Mouse (Mus musculus) left cerebral cortex, postnatal 25 days (tissue): ENCODE measurements around the gene Slc25a31. TPM values are rescaled to one million over a fixed set of nuclear protein-coding genes. Genes with fewer than 3 reads are reported as not detected.
A peak's percentile ranks its signal among the peaks of the same experiment; 100 is the strongest.

Experiments
- DNase-seq, 2 experiments: peaks; one replicate each; pipeline ENCODE4 v3.0.0; 2022; ENCODE audit warnings: low spot score in 2 of 2, mixed read lengths in 1 of 2
- intact Hi-C: fragments of 180-260 bp; cut with DNase I; formaldehyde crosslinking; loops from one replicate; pipeline ENCODE4 v1.15.1; 2025
- total RNA-seq, 2 experiments: library from RNA; stranded (reverse); gene quantifications; 2 replicates each; pipeline ENCODE4 v1.2.3; 2021

The Slc25a31 gene
- total RNA-seq, 2 experiments from 2014 or later = 0.16 to 0.34 TPM

GRCm38 (mm10) chr3:40704816-40705430 lies 3.7 kb upstream of the Slc25a31 start:
- no peak for DNase-seq
- intact Hi-C loops = loop anchor here (2.0 to 5.0 kb wide), 2 partner anchors 26 to 37 kb away; partner anchors contain the start of gene Hspa4l

GRCm38 (mm10) chr3:40716056-40716455 lies 7.4 kb downstream of the Slc25a31 start:
- intact Hi-C loops = no loop called here
- DNase-seq = no peak

- DNase-seq = no peak
- intact Hi-C loops = no loop called here
Observed at GRCm38 (mm10) chr3:40719022-40719421, 10.4 kb downstream of the Slc25a31 start.

- no peak for DNase-seq
- intact Hi-C loops = no loop called here
Observed at GRCm38 (mm10) chr3:40738381-40738912, 29.8 kb downstream of the Slc25a31 start.

- intact Hi-C loops = loop anchor here (2.0 to 10.0 kb wide), 3 partner anchors 42 to 341 kb away; partner anchors contain the start of gene Pgrmc2
- DNase-seq = peak in 1 of 2 experiments; percentile 5
Observed at GRCm38 (mm10) chr3:40744024-40744835, 35.6 kb downstream of the Slc25a31 start, which contains the start of gene Hspa4l. Hspa4l (plus strand) TSS chr3:40744495.

GRCm38 (mm10) chr3:40744836-40745660 lies 36.4 kb downstream of the Slc25a31 start:
- intact Hi-C loops = loop anchor here (2.0 to 10.0 kb wide), 4 partner anchors 43 to 1863 kb away; partner anchors contain the start of gene Pgrmc2
- DNase-seq = peak; percentile 89 to 92

GRCm38 (mm10) chr3:40745661-40746547 lies 37.2 kb downstream of the Slc25a31 start:
- intact Hi-C loops = loop anchor here (2.0 to 10.0 kb wide), 3 partner anchors 219 to 1864 kb away; partner anchors contain the start of gene Pgrmc2
- DNase-seq = peak; percentile 27 to 43

- DNase-seq = no peak
- intact Hi-C loops = no loop called here
Observed at GRCm38 (mm10) chr3:40760746-40761145, 52.1 kb downstream of the Slc25a31 start.

GRCm38 (mm10) chr3:40761312-40761711 lies 52.7 kb downstream of the Slc25a31 start:
- DNase-seq = no peak
- intact Hi-C loops = no loop called here

Other genes with a start within 250 kb of the Slc25a31 start
- gene Intu, start 177.6 kb upstream of the Slc25a31 start, total RNA-seq = 1 to 10 TPM; 6.6 to 6.7 TPM
- gene Hspa4l, start 35.6 kb downstream of the Slc25a31 start, total RNA-seq = 100 to 1,000 TPM; 154 to 157 TPM
- gene Plk4, start 91.2 kb downstream of the Slc25a31 start, total RNA-seq = 1 to 10 TPM; 3.7 to 4.8 TPM
- gene Mfsd8, start 138.0 kb downstream of the Slc25a31 start, total RNA-seq = 10 to 100 TPM; 19.0 to 20.0 TPM
- 10 to 100 TPM; 11.8 to 12.6 TPM for gene Abhd18, start 138.1 kb downstream of the Slc25a31 start, total RNA-seq
- under 1 TPM in 1 of 2 experiments, not detected in 1; 0.27 TPM for gene 1700034I23Rik, start 193.7 kb downstream of the Slc25a31 start, total RNA-seq
- 10 to 100 TPM; 20.8 to 24.7 TPM for gene Larp1b, start 241.0 kb downstream of the Slc25a31 start, total RNA-seq